Comparison of ENCODE assay signal across 18 mouse cellular contexts in genomic region chr6:54012163-54012562, GRCm38 (mm10). TPM values are rescaled to one million over a fixed set of nuclear protein-coding genes. Genes with fewer than 3 reads are reported as not detected.
"Had no signal": no experiment of that assay in that cellular context is flagged by ENCODE, and none has a peak within 500 bp of the region (broad histone marks: within the 10 kb centered on the region; RNA-seq: fewer than 3 reads in every experiment).

No protein-coding gene starts in this region.

- ATAC-seq: liver, embryonic 12.5 days; midbrain, embryonic 13.5 days had no signal

- DNase-seq: kidney, adult 11 months; kidney, adult 9 months; kidney, postnatal 36 days; lung, postnatal 14 days; thymus, adult 18-20 months; thymus, postnatal 14 days had no signal

- H3K4me3 ChIP-seq: limb, embryonic 15.5 days; liver, embryonic 12.5 days; midbrain, embryonic 13.5 days; myocyte; neural tube, embryonic 15.5 days had no signal

- H3K36me3 ChIP-seq: limb, embryonic 15.5 days; liver, embryonic 12.5 days; midbrain, embryonic 13.5 days; neural tube, embryonic 15.5 days had no signal

- H3K9ac ChIP-seq: limb, embryonic 15.5 days; liver, embryonic 12.5 days; midbrain, embryonic 13.5 days; neural tube, embryonic 15.5 days had no signal

- H3K27ac ChIP-seq: kidney, postnatal 0 days; limb, embryonic 15.5 days; liver, embryonic 12.5 days; midbrain, embryonic 13.5 days; neural tube, embryonic 15.5 days had no signal

- H3K4me1 ChIP-seq: liver, embryonic 12.5 days had no signal

- H3K9me3 ChIP-seq: limb, embryonic 15.5 days; liver, embryonic 12.5 days; midbrain, embryonic 13.5 days; neural tube, embryonic 15.5 days had no signal

- H3K4me2 ChIP-seq: limb, embryonic 15.5 days; liver, embryonic 12.5 days; midbrain, embryonic 13.5 days; neural tube, embryonic 15.5 days had no signal

- H3K27me3 ChIP-seq: limb, embryonic 15.5 days; liver, embryonic 12.5 days had no signal

RNA-seq across cellular contexts. Expression of gene Cpvl, which starts 33.7 kb away (rescaled TPM):
- total RNA-seq: layer of hippocampus, adult 8-10 months; left cerebral cortex, adult 18-20 months; left cerebral cortex, postnatal 14 days; megakaryocyte-erythroid progenitor cell, adult 5-6 weeks had no signal
- polyA plus RNA-seq: liver, embryonic 12.5 days; liver, embryonic 16.5 days; midbrain, embryonic 13.5 days; myocyte; neural tube, embryonic 11.5 days had no signal
